Mouse (Mus musculus) macrophage (primary cell): ENCODE measurements around the gene Ptcd3. TPM values are rescaled to one million over a fixed set of nuclear protein-coding genes. Genes with fewer than 3 reads are reported as not detected.
A peak's percentile ranks its signal among the peaks of the same experiment; 100 is the strongest.
"Not testable (repeated sequence)": the region's sequence is repeated elsewhere in the genome, so short reads cannot be mapped to it uniquely, and the experiment has no call there.

Experiments used
- H3K27ac ChIP-seq: fragments of 350-480 bp; formaldehyde crosslinking; 2 replicates; pipeline ENCODE4 v1.9.0; 2021
- H3K36me3 ChIP-seq: fragments of 350-480 bp; formaldehyde crosslinking; 2 replicates; pipeline ENCODE4 v1.9.0; 2021; ENCODE audit errors: inconsistent target
- H3K4me3 ChIP-seq: fragments of 350-480 bp; formaldehyde crosslinking; 2 replicates; pipeline ENCODE4 v1.9.0; 2021; ENCODE audit errors: inconsistent target
- H3K79me2 ChIP-seq: fragments of 350-480 bp; formaldehyde crosslinking; 2 replicates; pipeline ENCODE4 v1.9.0; 2021; ENCODE audit errors: inconsistent target
- WGBS: methylation state at CpG from one replicate; pipeline ENCODE4 v1.1.7; 2026; ENCODE audit warnings: inconsistent platforms; ENCODE audit not compliant: missing documents; 5-methylcytosine and 5-hydroxymethylcytosine counted together
- polyA plus RNA-seq: library from polyadenylated mRNA; stranded (reverse); fragments of 250-400 nt; gene quantifications from 3 replicates; pipeline ENCODE4 v1.2.4, GENCODE M21; 2018; ENCODE audit warnings: inconsistent platforms
- total RNA-seq, 78 experiments: library from RNA; depleted of rRNA; stranded (reverse); fragments of 250-400 nt; gene quantifications; 1 replicate in 9 of 78; 2 replicates in 24 of 78; 3 replicates in 43 of 78; 4 replicates in 2 of 78; pipeline ENCODE4 v1.2.4; 2018; ENCODE audit warnings: inconsistent platforms in 56 of 78

Gene Ptcd3
- 100 to 1,000 TPM in 7 of 26 experiments, 10 to 100 TPM in 19; 17.0 to 123 (median 77.9) TPM for total RNA-seq (2018; cell fraction: chromatin; rRNA removed)
- total RNA-seq (2018; cell fraction: cytosol; rRNA removed): 10 to 100 TPM; 10.5 to 19.9 (median 14.5) TPM
- 100 to 1,000 TPM in 2 of 26 experiments, 10 to 100 TPM in 24; 11.6 to 119 (median 36.1) TPM for total RNA-seq (2018; cell fraction: nucleus; rRNA removed)
- polyA plus RNA-seq: 13.1 to 37.8 TPM (median 34.7 TPM) in 3 replicates

DNA sequence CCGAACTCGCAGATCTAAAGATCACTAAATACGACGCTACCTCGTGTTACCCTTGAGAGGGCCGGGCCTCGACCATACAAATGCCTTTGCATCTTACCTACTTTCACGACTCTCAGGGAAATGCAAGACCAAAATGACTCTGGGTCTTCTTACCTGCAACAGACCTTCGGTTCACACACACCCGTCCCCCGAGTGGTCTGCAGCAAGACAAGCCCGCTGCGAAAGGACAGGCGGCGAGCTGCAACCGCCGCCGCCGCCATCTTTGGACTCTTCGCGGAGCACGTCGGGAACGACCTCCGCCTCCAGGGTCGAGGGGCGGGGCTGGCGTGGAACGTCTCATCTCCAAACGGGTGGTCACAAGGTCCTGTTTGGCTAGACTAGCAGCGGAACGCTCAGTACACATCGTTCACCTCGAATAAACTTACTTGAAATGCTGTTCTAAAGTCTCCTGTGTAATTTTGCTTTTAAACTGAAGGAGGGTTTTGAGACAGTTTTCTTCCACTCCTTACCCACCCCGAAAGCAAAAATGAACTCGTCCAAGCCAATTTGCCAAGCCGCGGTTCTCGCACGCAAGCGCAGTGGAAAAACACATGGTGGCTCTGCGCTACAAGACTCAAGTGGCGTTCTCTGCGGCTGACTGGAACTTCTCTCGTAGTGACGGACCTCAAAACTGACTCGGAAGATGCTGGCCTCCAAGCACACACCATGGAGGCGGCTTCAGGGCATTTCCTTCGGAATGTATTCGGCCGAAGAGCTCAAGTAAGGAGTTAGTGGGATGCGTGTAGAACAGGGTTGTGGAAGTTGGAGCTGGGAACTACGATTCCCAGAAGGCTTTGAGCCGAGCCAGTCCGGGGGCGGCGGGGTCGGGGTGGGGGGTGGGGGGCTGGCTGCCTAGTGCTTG, at the start of gene Ptcd3, which contains the start of gene Polr1a:
Ptcd3 (minus strand) TSS at position 270 of the 901 bp plus-strand sequence.
Polr1a (plus strand) TSS at position 573 of the 901 bp plus-strand sequence.
- Histone ChIP-seq H3K36me3 (peaks cover 18% of the 10 kb centered on the region), H3K27ac (peak within 1 kb of the TSS; percentile 96), H3K4me3 (peak within 1 kb of the TSS; percentile 81), H3K79me2 (peaks cover 57% of the 10 kb centered on the region)
- under 1% methylated on average over 54 of the region's 58 CpGs for WGBS

DNA sequence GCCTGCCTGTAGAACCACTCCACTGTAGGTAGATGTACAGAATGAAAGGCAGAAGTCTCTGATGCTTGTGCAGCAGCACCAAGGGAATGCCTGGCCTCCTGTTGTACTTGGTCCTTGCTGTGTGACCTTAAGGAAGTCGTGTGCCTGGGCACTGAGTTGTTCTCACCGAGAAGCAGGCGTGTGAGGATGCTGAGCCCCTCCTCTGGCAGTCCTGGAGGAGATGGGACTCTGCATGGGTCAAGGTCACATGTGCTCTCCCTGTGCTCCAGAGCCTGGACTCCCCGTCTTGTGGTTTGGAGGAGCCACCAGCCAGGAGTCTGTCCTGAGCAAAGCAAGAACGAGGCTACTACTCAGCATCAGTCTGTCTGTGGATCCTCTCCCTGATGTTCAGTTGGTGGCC, 42.6 kb upstream of the Ptcd3 start:
- H3K79me2 ChIP-seq: no peaks in the 10 kb centered on the region
- peak overlapping the region; percentile 78 for H3K27ac ChIP-seq
- H3K4me3 ChIP-seq: no peak overlapping the region
- no peaks in the 10 kb centered on the region; the same call in 1 of the 2 replicates for H3K36me3 ChIP-seq
- WGBS: 95% methylated on average over 5 of the region's 5 CpGs

- H3K27ac ChIP-seq: peak overlapping the region; percentile 78
- WGBS: 42% methylated on average over 3 of the region's 3 CpGs
- H3K4me3 ChIP-seq: no peak overlapping the region
- no peaks in the 10 kb centered on the region; the same call in 1 of the 2 replicates for H3K36me3 ChIP-seq
- no peaks in the 10 kb centered on the region for H3K79me2 ChIP-seq
Measured at GRCm38 (mm10) chr6:71950592-71950991, 42.0 kb upstream of the Ptcd3 start.

DNA sequence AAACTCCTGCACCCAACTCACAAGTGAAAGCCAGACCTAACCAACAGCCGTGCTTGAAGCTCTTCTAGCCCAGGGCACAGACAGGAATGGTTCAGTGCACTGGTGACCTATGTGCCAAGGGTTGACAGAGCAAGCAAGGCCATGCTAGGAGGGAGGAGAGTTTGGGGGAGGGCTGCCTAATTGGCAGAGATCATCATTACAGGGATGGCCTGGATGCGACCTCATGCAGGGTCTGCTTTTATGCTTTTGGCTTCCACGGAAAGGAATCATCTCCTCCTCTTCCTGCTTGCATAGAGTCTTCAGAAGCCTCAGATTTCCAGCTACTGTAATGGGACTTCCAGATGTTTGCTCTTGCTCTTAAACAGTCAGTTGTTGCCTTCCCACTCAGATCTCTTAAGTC, 41.2 kb upstream of the Ptcd3 start:
- Histone ChIP-seq H3K27ac (peak overlapping the region; percentile 78), H3K79me2 (no peaks in the 10 kb centered on the region), H3K36me3 (no peaks in the 10 kb centered on the region; the same call in 1 of the 2 replicates), H3K4me3 (no peak overlapping the region)
- 93% methylated on average over 3 of the region's 3 CpGs for WGBS

DNA sequence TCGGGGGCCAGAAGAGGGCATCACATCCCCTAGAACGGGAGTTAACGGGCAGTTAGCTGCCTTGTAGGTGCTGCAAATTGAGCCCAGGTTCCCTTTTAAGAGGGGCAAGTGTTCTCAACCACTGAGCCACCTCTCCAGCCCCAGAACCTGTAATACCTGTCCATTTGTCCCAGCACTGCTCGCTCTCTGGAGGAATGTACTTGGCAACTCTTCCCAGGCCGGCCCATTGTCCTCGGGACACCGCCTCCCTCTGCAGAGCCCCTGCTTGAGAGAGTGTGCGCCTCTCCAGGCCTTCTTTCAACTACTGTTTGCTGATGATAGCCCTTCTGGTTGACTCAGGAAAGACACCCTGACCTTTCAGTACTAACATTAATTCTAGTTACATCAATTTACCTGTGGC, 37.6 kb upstream of the Ptcd3 start:
- Histone ChIP-seq H3K27ac (no peak overlapping the region), H3K36me3 (no peaks in the 10 kb centered on the region; the same call in 1 of the 2 replicates), H3K79me2 (no peaks in the 10 kb centered on the region), H3K4me3 (no peak overlapping the region)
- WGBS: 92% methylated on average over 8 of the region's 8 CpGs

DNA sequence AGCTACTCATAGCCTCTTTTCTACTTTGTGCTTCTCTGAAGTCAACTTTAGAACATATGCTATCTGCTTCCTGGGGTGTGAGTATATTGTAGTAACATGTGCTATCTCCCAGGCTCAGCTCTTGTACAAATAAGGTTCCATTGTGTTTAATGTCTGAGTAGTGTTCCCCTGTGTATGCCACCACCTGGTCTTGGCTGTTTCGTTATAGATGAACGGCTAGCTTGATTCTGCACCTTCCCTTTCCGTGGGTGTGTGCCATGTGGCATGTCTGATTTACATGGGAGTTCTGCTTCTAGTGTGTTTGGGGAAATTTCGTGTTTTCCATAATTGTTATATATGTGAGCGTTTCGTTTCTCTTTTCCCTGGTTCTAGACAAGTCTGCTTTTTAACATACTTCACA, 36.6 kb upstream of the Ptcd3 start:
- Histone ChIP-seq H3K36me3 (no peaks in the 10 kb centered on the region; the same call in 1 of the 2 replicates), H3K27ac (no peak overlapping the region), H3K4me3 (no peak overlapping the region), H3K79me2 (no peaks in the 10 kb centered on the region)
- WGBS: 97% methylated on average over 6 of the region's 6 CpGs

- no peaks in the 10 kb centered on the region; the same call in 1 of the 2 replicates for H3K36me3 ChIP-seq
- H3K27ac ChIP-seq: no peak overlapping the region
- H3K4me3 ChIP-seq: no peak overlapping the region
- no peaks in the 10 kb centered on the region for H3K79me2 ChIP-seq
- WGBS: 95% methylated on average over 6 of the region's 6 CpGs
Measured at GRCm38 (mm10) chr6:71940912-71941311, 32.4 kb upstream of the Ptcd3 start.

- Histone ChIP-seq H3K27ac (no peak overlapping the region), H3K36me3 (no peaks in the 10 kb centered on the region; the same call in 1 of the 2 replicates), H3K4me3 (no peak overlapping the region), H3K79me2 (no peaks in the 10 kb centered on the region)
- WGBS: 87% methylated on average over 2 of the region's 2 CpGs
Measured at GRCm38 (mm10) chr6:71935737-71936136, 27.2 kb upstream of the Ptcd3 start.

- Histone ChIP-seq H3K4me3 (no peak overlapping the region), H3K27ac (no peak overlapping the region), H3K79me2 (no peaks in the 10 kb centered on the region), H3K36me3 (no peaks in the 10 kb centered on the region; the same call in 1 of the 2 replicates)
- WGBS: 94% methylated on average over 2 of the region's 2 CpGs
Measured at GRCm38 (mm10) chr6:71934081-71934556, 25.6 kb upstream of the Ptcd3 start.

- Histone ChIP-seq H3K36me3 (no peaks in the 10 kb centered on the region), H3K79me2 (no peaks in the 10 kb centered on the region), H3K4me3 (no peak overlapping the region), H3K27ac (no peak overlapping the region)
- WGBS: 93% methylated on average over 5 of the region's 5 CpGs
Measured at GRCm38 (mm10) chr6:71932347-71932746, 23.8 kb upstream of the Ptcd3 start.

DNA sequence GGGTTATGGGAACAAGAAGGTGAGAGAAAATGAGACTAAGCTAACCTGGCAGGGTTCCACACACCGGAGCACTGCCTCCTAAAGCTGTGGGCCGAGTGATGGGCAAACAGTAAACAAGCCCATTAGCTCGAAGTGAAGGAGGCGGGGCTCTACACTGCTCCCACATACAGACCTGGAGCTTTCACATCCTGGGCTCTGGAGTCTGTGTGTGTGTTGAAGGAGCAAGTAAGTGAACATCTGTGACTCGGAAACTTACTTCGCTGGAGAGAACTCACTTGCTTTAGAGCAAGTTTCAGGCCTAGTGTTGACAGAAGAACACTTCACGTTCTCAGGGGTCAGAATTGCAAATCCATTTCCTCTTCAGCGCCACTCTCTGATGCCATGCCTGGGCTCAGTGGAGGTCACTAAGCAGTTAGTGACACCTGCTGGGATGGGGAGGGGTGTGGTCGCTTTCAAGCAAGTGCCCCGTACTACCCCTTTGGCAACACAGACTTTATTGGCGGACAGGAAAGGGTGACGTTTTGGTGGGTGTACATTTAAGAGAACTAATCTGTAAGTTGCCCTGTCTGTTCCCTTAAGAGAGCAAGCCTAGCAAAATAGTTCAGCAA, 22.4 kb upstream of the Ptcd3 start:
- no peaks in the 10 kb centered on the region for H3K79me2 ChIP-seq
- 89% methylated on average over 12 of the region's 12 CpGs for WGBS
- no peak overlapping the region for H3K4me3 ChIP-seq
- H3K27ac ChIP-seq: peak overlapping the region; percentile 90
- H3K36me3 ChIP-seq: no peaks in the 10 kb centered on the region

DNA sequence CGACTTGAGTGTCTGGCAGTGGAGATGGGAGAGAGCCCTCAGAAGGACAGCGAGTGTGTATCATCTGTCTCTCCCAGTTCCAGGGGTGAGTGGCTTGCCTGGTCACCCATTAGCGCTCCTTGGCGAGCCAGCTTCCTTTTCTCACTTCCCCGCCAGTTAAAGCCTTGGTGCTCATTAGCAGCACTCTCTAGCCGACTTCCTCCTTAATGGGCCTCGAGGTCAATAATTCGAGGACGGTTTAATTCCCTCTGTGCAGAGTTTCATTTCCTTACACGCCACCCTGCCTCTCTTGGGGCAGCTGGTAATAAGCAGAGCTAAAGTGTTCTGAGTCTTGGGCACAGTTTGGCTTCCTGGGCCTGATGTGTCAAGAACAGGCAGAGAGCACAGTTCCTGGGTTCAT, 21.5 kb upstream of the Ptcd3 start:
- no peaks in the 10 kb centered on the region for H3K36me3 ChIP-seq
- 7% methylated on average over 10 of the region's 10 CpGs for WGBS
- H3K4me3 ChIP-seq: no peak overlapping the region
- no peaks in the 10 kb centered on the region for H3K79me2 ChIP-seq
- H3K27ac ChIP-seq: peak overlapping the region; percentile 90

GRCm38 (mm10) chr6:71927911-71928310, 19.4 kb upstream of the Ptcd3 start:
- H3K36me3 ChIP-seq: no peaks in the 10 kb centered on the region
- H3K4me3 ChIP-seq: no peak overlapping the region
- no peak overlapping the region for H3K27ac ChIP-seq
- H3K79me2 ChIP-seq: no peaks in the 10 kb centered on the region

GRCm38 (mm10) chr6:71925233-71925632, 16.7 kb upstream of the Ptcd3 start:
- H3K4me3 ChIP-seq, H3K79me2 ChIP-seq, H3K27ac ChIP-seq, H3K36me3 ChIP-seq: not testable (repeated sequence)
- 36% methylated on average over 5 of the region's 5 CpGs for WGBS
